ENCODE assay signal across 7 mouse cellular contexts in the genomic region with DNA sequence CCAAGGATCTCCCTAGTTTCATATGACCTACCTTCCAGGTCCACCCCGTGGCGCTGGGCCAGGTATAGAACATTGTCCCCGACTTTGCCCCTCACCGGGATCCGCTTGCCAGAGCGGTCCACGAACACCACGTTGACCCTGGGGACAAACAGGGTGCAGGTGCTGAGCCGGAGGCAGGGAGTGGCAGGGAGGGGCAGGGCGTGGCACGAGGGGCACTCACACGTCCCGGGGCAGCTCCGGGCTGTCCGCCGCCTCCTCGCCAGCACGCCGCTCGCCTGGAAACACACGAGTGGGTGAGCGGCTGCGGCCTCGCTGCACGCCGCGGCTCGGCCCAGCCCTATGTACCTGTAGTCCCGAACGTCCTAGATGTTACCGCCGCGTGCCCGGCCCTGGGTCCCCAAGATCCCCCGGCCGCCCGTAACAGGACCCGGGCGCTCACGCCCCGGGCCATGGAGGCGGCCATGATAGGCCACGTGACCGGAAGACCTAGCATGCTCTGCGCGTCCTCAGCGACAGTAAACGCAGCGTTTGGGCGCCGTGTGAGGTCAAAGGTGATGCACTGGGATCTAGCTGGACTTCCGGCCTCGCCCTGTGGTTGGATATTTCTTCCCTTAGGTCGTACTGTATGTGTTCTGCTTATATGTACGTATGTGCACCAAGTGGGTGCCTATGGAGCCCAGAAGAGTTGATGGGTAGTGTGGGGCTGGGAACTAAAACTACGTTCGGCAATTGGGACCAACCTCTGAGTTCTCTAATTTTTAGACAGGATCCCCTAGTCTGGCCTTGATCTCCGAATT. TPM values are rescaled to one million over a fixed set of nuclear protein-coding genes. Genes with fewer than 3 reads are reported as not detected.
A peak's percentile ranks its signal among the peaks of the same experiment; 100 is the strongest.
DNase-seq lines count a peak whose midpoint lies in the region; ATAC-seq and TF ChIP-seq lines count a peak whose summit lies in the region.

TSS of gene Gm49373 (minus strand) at position 53 of the 797 bp plus-strand sequence.
TSS of gene Fdx1l (minus strand) at position 571 of the 797 bp plus-strand sequence.

- intact Hi-C loops in heart, adult 2 months (cut with DNase I): loop anchor here (5.0 kb wide), 1 partner anchor 41 kb away; the partner anchor contains the start of gene Icam5

- peaks cover 52% of the 10 kb centered on the region for H3K36me3 ChIP-seq in embryonic facial prominence, embryonic 12.5 days
- no peaks in the 10 kb centered on the region for H3K36me3 ChIP-seq in heart, adult 2 months (ENCODE audit: control insufficient read depth, insufficient read depth, low read length)
- peaks cover 61% of the 10 kb centered on the region for H3K36me3 ChIP-seq in limb, embryonic 13.5 days
- peaks cover 20% of the 10 kb centered on the region for H3K36me3 ChIP-seq in midbrain, embryonic 16.5 days (ENCODE audit: control insufficient read depth, insufficient read depth, low read length)

- TF ChIP-seq EP300 in heart, adult 2 months (IDR thresholded peaks at IDR 0.05; ENCODE audit: insufficient read depth, low read depth, low read length): peak; percentile 95

- H3K79me2 ChIP-seq in heart, adult 2 months (replicated peaks; ENCODE audit: control insufficient read depth, insufficient read depth, low read length): peaks cover 2% of the 10 kb centered on the region; the same call in 1 of the 2 replicates

- peak; percentile 88 for DNase-seq in adrenal gland, postnatal 25 days
- DNase-seq in heart, adult 2 months: peak; percentile 90 to 91
- DNase-seq in kidney, adult 8-10 months: peak; percentile 90 to 92
- DNase-seq in spleen, postnatal 10 days (ENCODE audit: low spot score in 2 of 2): peak; percentile 77 to 89

- H3K4me1 ChIP-seq in embryonic facial prominence, embryonic 12.5 days: peaks cover 6% of the 10 kb centered on the region
- H3K4me1 ChIP-seq in heart, adult 2 months (ENCODE audit: control insufficient read depth, insufficient read depth, low read length): peaks cover 5% of the 10 kb centered on the region
- peaks cover 15% of the 10 kb centered on the region for H3K4me1 ChIP-seq in limb, embryonic 13.5 days
- peaks cover 16% of the 10 kb centered on the region for H3K4me1 ChIP-seq in midbrain, embryonic 16.5 days (ENCODE audit: control insufficient read depth, insufficient read depth, low read length)

- no peak for TF ChIP-seq CTCF in heart, adult 2 months (IDR thresholded peaks at IDR 0.05)

- H3K27ac ChIP-seq in embryonic facial prominence, embryonic 12.5 days: peak within 1 kb of the TSS; percentile 18
- H3K27ac ChIP-seq in heart, adult 2 months: peak within 1 kb of the TSS; percentile 77
- peak within 1 kb of the TSS; percentile 40 for H3K27ac ChIP-seq in limb, embryonic 13.5 days
- H3K27ac ChIP-seq in midbrain, embryonic 16.5 days (ENCODE audit: low read length): peak within 1 kb of the TSS; percentile 70

- ATAC-seq in embryonic facial prominence, embryonic 12.5 days (ENCODE audit: insufficient number of reproducible peaks, insufficient read depth, low FRiP score, low TSS enrichment): peak; percentile 81
- peak; percentile 92 for ATAC-seq in limb, embryonic 13.5 days (ENCODE audit: low FRiP score, low read depth)
- ATAC-seq in midbrain, embryonic 16.5 days: peak; percentile 94

- no peaks in the 10 kb centered on the region for H3K27me3 ChIP-seq in embryonic facial prominence, embryonic 12.5 days
- H3K27me3 ChIP-seq in heart, adult 2 months (ENCODE audit: control insufficient read depth, insufficient read depth, low read length): no peaks in the 10 kb centered on the region
- no peaks in the 10 kb centered on the region for H3K27me3 ChIP-seq in limb, embryonic 13.5 days
- H3K27me3 ChIP-seq in midbrain, embryonic 16.5 days (ENCODE audit: control insufficient read depth, insufficient read depth, low read depth, low read length): no peaks in the 10 kb centered on the region

- TF ChIP-seq POLR2A in heart, adult 2 months (IDR thresholded peaks at IDR 0.05; ENCODE audit: insufficient read depth, low read depth, low read length): peak; percentile 90

- peak within 1 kb of the TSS; percentile 77 for H3K9ac ChIP-seq in embryonic facial prominence, embryonic 12.5 days
- peak within 1 kb of the TSS; percentile 94 for H3K9ac ChIP-seq in heart, adult 2 months (ENCODE audit: low read depth, low read length)
- H3K9ac ChIP-seq in limb, embryonic 13.5 days: peak within 1 kb of the TSS; percentile 88
- peak within 1 kb of the TSS; percentile 91 for H3K9ac ChIP-seq in midbrain, embryonic 16.5 days (ENCODE audit: low read depth, low read length)

- H3K4me3 ChIP-seq in embryonic facial prominence, embryonic 12.5 days: peak within 1 kb of the TSS; percentile 89
- peak within 1 kb of the TSS; percentile 83 for H3K4me3 ChIP-seq in heart, adult 2 months
- H3K4me3 ChIP-seq in limb, embryonic 13.5 days: peak within 1 kb of the TSS; percentile 87
- peak within 1 kb of the TSS; percentile 93 for H3K4me3 ChIP-seq in midbrain, embryonic 16.5 days (ENCODE audit: low read depth, low read length)

- no peaks in the 10 kb centered on the region for H3K9me3 ChIP-seq in embryonic facial prominence, embryonic 12.5 days
- no peaks in the 10 kb centered on the region for H3K9me3 ChIP-seq in limb, embryonic 13.5 days
- H3K9me3 ChIP-seq in midbrain, embryonic 16.5 days (replicated peaks; ENCODE audit: control insufficient read depth, low read length, poor library complexity, severe bottlenecking): no peaks in the 10 kb centered on the region

- H3K4me2 ChIP-seq in embryonic facial prominence, embryonic 12.5 days (replicated peaks): peak within 1 kb of the TSS; percentile 78
- H3K4me2 ChIP-seq in limb, embryonic 13.5 days (replicated peaks): peak within 1 kb of the TSS; percentile 76
- H3K4me2 ChIP-seq in midbrain, embryonic 16.5 days (ENCODE audit: low read length): peak within 1 kb of the TSS; percentile 85

- 3% methylated on average over 58 of the region's 58 CpGs for WGBS in embryonic facial prominence, embryonic 12.5 days
- WGBS in heart, adult 2 months: 2% methylated on average over 58 of the region's 58 CpGs
- 3% methylated on average over 58 of the region's 58 CpGs for WGBS in limb, embryonic 13.5 days
- 2% methylated on average over 58 of the region's 58 CpGs for WGBS in midbrain, embryonic 16.5 days

RNA-seq across cellular contexts. Expression of gene Gm49373, which starts in this region (rescaled TPM):
- total RNA-seq in adrenal gland, postnatal 25 days (2021): 0.52 TPM in 1 of 2 replicates, not detected in the other
- polyA plus RNA-seq in embryonic facial prominence, embryonic 12.5 days (2016; fragmentation: Nextera tagmentation; extraction: Ambion mirVana): 1.3 and 1.5 TPM in 2 replicates
- total RNA-seq in heart, adult 2 months (2021): under 1 TPM in 1 of 2 experiments, not detected in 1; 0.30 TPM
- 0.27 and 0.32 TPM in 2 replicates for polyA plus RNA-seq in heart, adult 2 months (2012; rRNA removed)
- polyA plus RNA-seq in limb, embryonic 13.5 days (2015; fragmentation: Nextera tagmentation; extraction: Ambion mirVana): 0.59 and 0.88 TPM in 2 replicates
- polyA plus RNA-seq in midbrain, embryonic 16.5 days (2015; fragmentation: Nextera tagmentation; extraction: Ambion mirVana): 1.8 and 1.9 TPM in 2 replicates

RNA-seq across cellular contexts. Expression of gene Fdx1l, which starts in this region (rescaled TPM):
- total RNA-seq in adrenal gland, postnatal 25 days (2021): 32.4 and 36.5 TPM in 2 replicates
- polyA plus RNA-seq in embryonic facial prominence, embryonic 12.5 days (2016; fragmentation: Nextera tagmentation; extraction: Ambion mirVana): 54.8 and 59.3 TPM in 2 replicates
- 10 to 100 TPM; 35.8 to 41.4 TPM for total RNA-seq in heart, adult 2 months (2021)
- 48.3 and 51.1 TPM in 2 replicates for polyA plus RNA-seq in heart, adult 2 months (2012; rRNA removed)
- polyA plus RNA-seq in limb, embryonic 13.5 days (2015; fragmentation: Nextera tagmentation; extraction: Ambion mirVana): 54.8 and 61.6 TPM in 2 replicates
- polyA plus RNA-seq in midbrain, embryonic 16.5 days (2015; fragmentation: Nextera tagmentation; extraction: Ambion mirVana): 59.9 and 73.0 TPM in 2 replicates

Comparison
In these comparisons a context has a peak if more than half of its experiments do, and no peak if none do; other contexts are left out.
1. Peak in every context shown above with its lines: DNase-seq, ATAC-seq, H3K4me3 ChIP-seq and H3K27ac ChIP-seq.
2. H3K27ac ChIP-seq: peak in every context shown above with its lines; median percentile 77 in heart, adult 2 months; 70 in midbrain, embryonic 16.5 days; 40 in limb, embryonic 13.5 days; 18 in embryonic facial prominence, embryonic 12.5 days.